Mouse (Mus musculus) sigmoid colon, adult 10 weeks (tissue): ENCODE results near the gene Gm10061. TPM values are rescaled to one million over a fixed set of nuclear protein-coding genes. Genes with fewer than 3 reads are reported as not detected.

Experiments
- polyA plus RNA-seq: library from polyadenylated mRNA; stranded (reverse); fragments of 350-450 nt; fragmentation: Illumina TruSeq; extraction: RNeasy Lipid Tissue Mini Kit (QIAGEN cat#74804); gene quantifications from one replicate; pipeline ENCODE4 v1.2.3, GENCODE M21; 2014; ENCODE audit warnings: low read depth, low replicate concordance

Gm10061 gene
- polyA plus RNA-seq, result not detected

DNA sequence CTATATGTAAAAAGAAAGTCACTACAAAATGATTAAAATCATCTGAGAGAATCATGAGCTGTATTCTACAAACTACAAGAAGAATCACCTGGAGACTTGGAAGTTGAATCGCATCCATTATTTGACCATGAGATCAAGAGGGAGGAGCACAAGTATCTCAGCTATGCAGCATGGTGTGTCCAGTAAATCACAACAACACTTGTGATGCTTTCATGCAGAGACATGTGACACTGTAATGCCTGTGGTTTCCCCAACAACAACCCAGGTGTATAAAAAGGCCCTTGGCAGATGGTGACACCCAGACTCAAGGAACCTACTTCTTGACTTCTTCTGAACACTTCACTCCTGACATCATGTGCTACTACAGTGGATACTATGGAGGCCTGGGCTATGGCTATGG is at the start of gene Gm10061:
Gene Gm10061 (plus strand): TSS at position 301 of the 400 bp plus-strand sequence.

DNA sequence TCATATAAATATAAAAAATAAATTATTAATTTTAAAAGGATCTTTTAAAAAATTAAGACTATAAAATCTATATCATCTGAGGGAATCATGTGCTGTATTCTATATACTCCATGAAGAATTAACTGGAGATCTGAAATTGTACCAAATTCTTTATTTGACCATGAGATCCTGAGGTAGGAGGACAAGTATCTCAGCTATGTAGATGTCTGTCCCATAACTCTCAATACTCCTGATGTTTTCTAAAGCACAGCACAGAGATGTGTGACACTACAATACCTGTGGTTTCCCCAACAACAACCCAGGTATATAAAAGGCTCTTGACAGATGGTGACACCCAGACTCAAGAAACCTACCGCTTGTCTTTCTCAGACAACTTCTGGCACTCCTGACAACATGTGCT is 10.3 kb upstream of the Gm10061 start, which contains the start of gene Gm6358:
Gene Gm6358 (plus strand): TSS at position 301 of the 400 bp plus-strand sequence.

DNA sequence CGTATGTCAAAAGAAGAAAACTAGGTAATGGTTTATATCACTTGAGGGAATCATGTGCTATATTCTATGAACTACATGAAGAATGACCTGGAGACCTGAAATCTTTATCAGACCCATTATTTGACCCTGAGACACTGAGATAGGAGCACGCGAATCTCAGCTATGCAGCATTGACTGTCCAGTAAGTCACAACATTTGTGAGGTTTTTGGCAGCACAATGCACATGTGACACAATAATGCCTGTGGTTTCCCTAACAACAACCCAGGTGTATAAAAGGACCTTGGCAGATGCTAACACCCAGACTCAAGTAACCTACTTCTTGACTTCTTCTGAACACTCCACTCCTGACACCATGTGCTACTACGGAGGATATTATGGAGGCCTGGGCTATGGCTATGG is 6.8 kb downstream of the Gm10061 start, which contains the start of gene Gm9789:
Gene Gm9789 (plus strand): TSS at position 301 of the 400 bp plus-strand sequence.

DNA sequence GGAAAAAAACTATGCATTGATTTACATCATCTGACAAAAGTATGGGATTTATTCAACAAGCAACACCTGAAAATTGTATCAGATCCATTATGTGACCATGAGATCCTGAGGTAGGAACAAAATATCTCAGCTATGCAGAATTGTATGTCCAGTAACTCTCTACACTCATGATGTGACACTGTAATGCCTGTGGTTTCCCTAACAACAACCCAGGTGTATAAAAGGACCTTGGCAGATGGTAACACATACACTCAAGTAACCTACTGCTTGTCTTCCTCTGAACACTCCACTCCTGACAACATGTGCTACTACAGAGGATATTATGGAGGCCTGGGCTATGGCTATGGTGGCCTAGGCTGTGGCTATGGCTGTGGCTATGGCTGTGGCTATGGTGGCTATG is 18.3 kb downstream of the Gm10061 start, which contains the start of gene Gm7735:
Gene Gm7735 (plus strand): TSS at position 301 of the 400 bp plus-strand sequence.

DNA sequence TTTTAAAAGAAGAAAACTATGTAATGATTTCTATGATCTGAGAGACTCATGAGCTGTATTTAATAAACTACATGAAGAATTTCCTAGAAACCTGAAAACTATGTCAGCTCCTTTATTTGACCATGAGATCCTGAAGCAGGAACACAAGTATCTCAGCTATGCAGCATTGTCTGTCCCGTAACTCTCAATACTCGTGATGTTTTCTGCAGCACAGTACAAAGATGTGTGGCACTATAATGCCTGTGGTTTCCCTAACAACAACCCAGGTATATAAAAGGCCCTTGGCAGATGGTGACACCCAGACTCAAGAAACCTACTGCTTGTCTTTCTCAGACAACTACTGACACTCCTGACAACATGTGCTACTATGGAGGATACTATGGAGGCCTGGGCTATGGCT is 23.5 kb downstream of the Gm10061 start, which contains the start of gene 1110057P08Rik:
Gene 1110057P08Rik (plus strand): TSS at position 301 of the 400 bp plus-strand sequence.

Other genes with a start within 250 kb of the Gm10061 start
- not detected for gene Krtap19-9b, start 218.8 kb upstream of the Gm10061 start, polyA plus RNA-seq
- not detected for gene Krtap16-3, start 188.2 kb upstream of the Gm10061 start, polyA plus RNA-seq
- not detected for gene Krtap22-2, start 140.3 kb upstream of the Gm10061 start, polyA plus RNA-seq
- gene Gm10229, start 135.8 kb upstream of the Gm10061 start, polyA plus RNA-seq, result not detected
- not detected for gene Krtap6-1, start 119.4 kb upstream of the Gm10061 start, polyA plus RNA-seq
- not detected for gene Gm10228, start 109.6 kb upstream of the Gm10061 start, polyA plus RNA-seq
- not detected for gene Krtap6-5, start 103.2 kb upstream of the Gm10061 start, polyA plus RNA-seq
- gene 1110025L11Rik, start 87.1 kb upstream of the Gm10061 start, polyA plus RNA-seq, result not detected
- not detected for gene Krtap6-3, start 67.1 kb upstream of the Gm10061 start, polyA plus RNA-seq
- gene Gm6358, start 10.2 kb upstream of the Gm10061 start, polyA plus RNA-seq, result not detected
- gene Gm9789, start 6.9 kb downstream of the Gm10061 start, polyA plus RNA-seq, result not detected
- gene Gm7735, start 18.4 kb downstream of the Gm10061 start, polyA plus RNA-seq, result not detected
- not detected for gene 1110057P08Rik, start 23.6 kb downstream of the Gm10061 start, polyA plus RNA-seq
- not detected for gene Krtap20-2, start 54.8 kb downstream of the Gm10061 start, polyA plus RNA-seq